Mouse (Mus musculus): ENCODE measurements around the gene Cbx7. TPM values are rescaled to one million over a fixed set of nuclear protein-coding genes. Genes with fewer than 3 reads are reported as not detected.

The Cbx7 gene
- polyA plus RNA-seq (2015; fragmentation: Illumina TruSeq; extraction: RNeasy Lipid Tissue Mini Kit (QIAGEN cat#74804); ENCODE audit: insufficient read depth, low read depth, low replicate concordance) = 12.8 TPM

DNA sequence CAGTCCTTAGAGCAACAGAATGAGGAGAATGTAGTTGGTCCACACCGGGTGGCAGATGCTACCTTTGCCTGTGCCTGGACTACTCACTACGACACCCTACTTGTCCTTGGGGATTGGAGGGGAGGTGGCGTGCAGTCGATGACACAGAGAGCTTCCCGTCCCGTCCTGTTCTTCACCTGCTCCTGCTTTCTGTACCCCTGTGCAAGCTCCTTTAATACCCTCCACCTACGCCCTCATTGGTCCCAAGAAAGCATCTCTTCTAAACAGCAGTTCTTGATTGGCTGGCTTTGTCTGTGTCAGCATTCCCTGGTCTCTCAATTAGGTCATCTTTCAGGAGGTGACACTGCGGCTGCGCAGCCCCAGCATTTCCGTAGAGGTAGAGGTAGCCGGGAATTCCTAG is at the start of gene Cbx7:
Cbx7 (minus strand) TSS at position 180 of the 400 bp plus-strand sequence.

GRCm38 (mm10) chr15:80014321-80015210 is 43.6 kb upstream of the Cbx7 start, which contains the start of gene Pdgfb:
Pdgfb (minus strand) TSS chr15:80014977.

GRCm38 (mm10) chr15:79891436-79892212 is 79.3 kb downstream of the Cbx7 start, which contains the start of gene Apobec3:
Apobec3 (plus strand) TSS chr15:79891659.

Other genes starting within 250 kb of the Cbx7 start
- 7.8 TPM for gene Sun2, start 228.6 kb downstream of the Cbx7 start, polyA plus RNA-seq (2015; fragmentation: Illumina TruSeq; extraction: RNeasy Lipid Tissue Mini Kit (QIAGEN cat#74804); ENCODE audit: insufficient read depth, low read depth, low replicate concordance)
- 5.7 TPM for gene Dnal4, start 193.3 kb downstream of the Cbx7 start, polyA plus RNA-seq (2015; fragmentation: Illumina TruSeq; extraction: RNeasy Lipid Tissue Mini Kit (QIAGEN cat#74804); ENCODE audit: insufficient read depth, low read depth, low replicate concordance)
- gene Nptxr, start 166.4 kb downstream of the Cbx7 start, polyA plus RNA-seq (2015; fragmentation: Illumina TruSeq; extraction: RNeasy Lipid Tissue Mini Kit (QIAGEN cat#74804); ENCODE audit: insufficient read depth, low read depth, low replicate concordance) = 2.9 TPM
- not detected for gene Npcd, start 136.9 kb downstream of the Cbx7 start, polyA plus RNA-seq (2015; fragmentation: Illumina TruSeq; extraction: RNeasy Lipid Tissue Mini Kit (QIAGEN cat#74804); ENCODE audit: insufficient read depth, low read depth, low replicate concordance)
- gene Cbx6, start 136.4 kb downstream of the Cbx7 start, polyA plus RNA-seq (2015; fragmentation: Illumina TruSeq; extraction: RNeasy Lipid Tissue Mini Kit (QIAGEN cat#74804); ENCODE audit: insufficient read depth, low read depth, low replicate concordance) = 11.9 TPM
- gene Apobec3, start 79.5 kb downstream of the Cbx7 start, polyA plus RNA-seq (2015; fragmentation: Illumina TruSeq; extraction: RNeasy Lipid Tissue Mini Kit (QIAGEN cat#74804); ENCODE audit: insufficient read depth, low read depth, low replicate concordance) = 8.8 TPM
- 17.0 TPM for gene Pdgfb, start 43.9 kb upstream of the Cbx7 start, polyA plus RNA-seq (2015; fragmentation: Illumina TruSeq; extraction: RNeasy Lipid Tissue Mini Kit (QIAGEN cat#74804); ENCODE audit: insufficient read depth, low read depth, low replicate concordance)
- gene Syngr1, start 120.2 kb upstream of the Cbx7 start, polyA plus RNA-seq (2015; fragmentation: Illumina TruSeq; extraction: RNeasy Lipid Tissue Mini Kit (QIAGEN cat#74804); ENCODE audit: insufficient read depth, low read depth, low replicate concordance) = 4.1 TPM
- gene Rpl3, start 120.7 kb upstream of the Cbx7 start, polyA plus RNA-seq (2015; fragmentation: Illumina TruSeq; extraction: RNeasy Lipid Tissue Mini Kit (QIAGEN cat#74804); ENCODE audit: insufficient read depth, low read depth, low replicate concordance) = 312 TPM
- gene Tab1, start 162.0 kb upstream of the Cbx7 start, polyA plus RNA-seq (2015; fragmentation: Illumina TruSeq; extraction: RNeasy Lipid Tissue Mini Kit (QIAGEN cat#74804); ENCODE audit: insufficient read depth, low read depth, low replicate concordance) = 5.2 TPM
- gene Mgat3, start 202.6 kb upstream of the Cbx7 start, polyA plus RNA-seq (2015; fragmentation: Illumina TruSeq; extraction: RNeasy Lipid Tissue Mini Kit (QIAGEN cat#74804); ENCODE audit: insufficient read depth, low read depth, low replicate concordance) = 2.8 TPM